Mouse (Mus musculus): ENCODE data around the gene Casp3.

DNA sequence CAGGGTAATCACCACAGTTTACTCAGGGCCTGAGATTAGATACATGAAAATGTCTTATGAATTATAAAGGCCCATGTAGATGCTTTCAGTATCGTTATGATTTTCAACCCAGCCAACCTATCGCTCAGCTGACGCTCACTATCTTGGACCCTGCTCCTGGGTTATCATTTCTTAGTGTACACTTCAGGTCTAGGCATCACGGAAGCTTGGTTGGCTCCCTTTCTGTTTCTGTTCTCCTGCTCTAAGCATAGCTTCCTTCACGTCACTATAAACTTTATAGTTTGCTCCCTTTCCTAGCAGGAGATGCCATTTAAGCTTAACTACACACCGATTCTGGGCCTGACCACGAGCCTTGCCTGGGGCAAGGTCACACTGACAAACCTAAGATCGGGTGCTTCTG, 5.5 kb upstream of the Casp3 start:
- TF ChIP-seq CTCF (IDR thresholded peaks at IDR 0.05): no peak
- TF ChIP-seq EP300 (IDR thresholded peaks at IDR 0.05; ENCODE audit: insufficient read depth, low read depth, low read length): no peak

Data from heart, adult 2 months (tissue).